Mouse (Mus musculus) induced T-regulatory cell, adult 2 months (primary cell): Measurements from ENCODE around the gene Agtr1a.

Experiments
- DNase-seq: peaks from one replicate; pipeline ENCODE4 v3.0.0-alpha.2; 2012; ENCODE audit warnings: low read depth

Gene Agtr1a

GRCm38 (mm10) chr13:30364097-30364625, 27.9 kb downstream of the Agtr1a start:
- DNase-seq, result no peak

GRCm38 (mm10) chr13:30364780-30365179, 28.5 kb downstream of the Agtr1a start:
- DNase-seq, result no peak

GRCm38 (mm10) chr13:30365378-30365777, 29.1 kb downstream of the Agtr1a start:
- no peak for DNase-seq

- DNase-seq, result no peak
Observed at GRCm38 (mm10) chr13:30368116-30368515, 31.9 kb downstream of the Agtr1a start.

GRCm38 (mm10) chr13:30368746-30369145, 32.5 kb downstream of the Agtr1a start:
- no peak for DNase-seq

GRCm38 (mm10) chr13:30378868-30379267, 42.6 kb downstream of the Agtr1a start:
- DNase-seq, result no peak

- no peak for DNase-seq
Observed at GRCm38 (mm10) chr13:30385183-30385582, 48.9 kb downstream of the Agtr1a start.

GRCm38 (mm10) chr13:30394123-30394522, 57.9 kb downstream of the Agtr1a start:
- no peak for DNase-seq

GRCm38 (mm10) chr13:30396431-30396830, 60.2 kb downstream of the Agtr1a start:
- DNase-seq, result no peak

GRCm38 (mm10) chr13:30398852-30399251, 62.6 kb downstream of the Agtr1a start:
- DNase-seq, result no peak

- DNase-seq, result no peak
Observed at GRCm38 (mm10) chr13:30400621-30401020, 64.4 kb downstream of the Agtr1a start.

- DNase-seq, result no peak
Observed at GRCm38 (mm10) chr13:30403874-30404273, 67.6 kb downstream of the Agtr1a start.

- DNase-seq, result no peak
Observed at GRCm38 (mm10) chr13:30418611-30419010, 82.4 kb downstream of the Agtr1a start.

GRCm38 (mm10) chr13:30427008-30427407, 90.8 kb downstream of the Agtr1a start:
- no peak for DNase-seq

- DNase-seq, result no peak
Observed at GRCm38 (mm10) chr13:30427436-30427835, 91.2 kb downstream of the Agtr1a start.
